Mouse (Mus musculus): ENCODE measurements around the gene Fam168a.

GRCm38 (mm10) chr7:100871892-100872291 lies 165.5 kb downstream of the Fam168a start:
- TF ChIP-seq POLR2A (IDR thresholded peaks at IDR 0.05; ENCODE audit: control insufficient read depth, low read depth, low read length) (no peak), CTCF (IDR thresholded peaks at IDR 0.05; ENCODE audit: control insufficient read depth, insufficient read depth, insufficient replicate concordance, low read depth, low read length) (no peak)

All from testis, adult 2 months (tissue).